Mouse (Mus musculus): ENCODE results near the gene Hmga2. TPM values are rescaled to one million over a fixed set of nuclear protein-coding genes. Genes with fewer than 3 reads are reported as not detected.
A peak's percentile ranks its signal among the peaks of the same experiment; 100 is the strongest.
"Not testable (repeated sequence)": the region's sequence is repeated elsewhere in the genome, so short reads cannot be mapped to it uniquely, and the experiment has no call there.

The Hmga2 gene
- polyA plus RNA-seq, 1 experiment from 2014 or later = 0.43 TPM

DNA sequence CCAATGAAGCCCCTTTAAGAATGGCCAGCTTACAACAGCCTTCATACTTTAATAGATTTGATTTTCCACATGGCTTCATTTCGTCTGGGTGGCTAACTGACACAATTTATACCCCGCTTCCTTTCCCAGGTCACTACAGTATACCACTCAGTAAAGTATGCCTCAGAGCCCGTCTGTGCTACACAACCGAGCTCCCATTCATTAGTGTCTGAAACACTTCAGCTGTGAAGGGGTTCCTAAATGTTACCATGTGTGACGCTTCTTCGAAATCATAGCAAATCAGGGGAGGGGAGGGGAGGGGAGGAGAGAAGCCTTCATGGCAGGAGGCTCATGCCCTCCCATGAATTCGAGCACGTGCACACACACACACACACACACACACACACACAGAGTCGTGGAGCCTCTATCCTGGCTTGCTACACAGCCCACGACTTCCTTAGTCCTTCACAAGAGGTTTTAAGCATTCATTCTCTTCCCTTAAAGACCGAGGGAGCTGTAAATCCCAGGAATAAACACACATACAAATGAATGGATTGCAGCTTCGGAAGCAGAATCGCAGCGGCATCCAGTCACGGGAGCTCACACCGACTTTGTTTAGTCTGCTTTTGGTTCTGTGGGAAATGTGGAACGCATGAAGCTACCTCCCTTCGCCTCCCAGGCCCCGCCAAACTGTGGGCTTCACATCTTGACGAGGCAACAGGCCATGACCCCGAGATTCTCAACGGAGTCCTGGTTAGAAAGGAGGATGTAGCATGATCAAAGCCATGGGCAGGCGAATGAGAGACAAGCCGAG is 110.7 kb downstream of the Hmga2 start:
- Histone ChIP-seq H3K4me2 (ENCODE audit: low read depth, low read length) (peak overlapping the region; percentile 46; the same call in 1 of the 2 replicates), H3K27ac (ENCODE audit: low read depth) (0 out of 2 replicates have a peak overlapping the region, but pooled peaks have one; percentile 49), H3K27me3 (ENCODE audit: insufficient read depth, low read length) (no peaks in the 10 kb centered on the region), H3K9ac (replicated peaks) (no peak overlapping the region), H3K9me3 (ENCODE audit: low read length) (no peaks in the 10 kb centered on the region), H3K4me3 (ENCODE audit: low read depth, low read length) (no peak overlapping the region), H3K4me1 (ENCODE audit: insufficient read depth) (no peaks in the 10 kb centered on the region), H3K36me3 (replicated peaks; ENCODE audit: insufficient read depth, low read length) (no peaks in the 10 kb centered on the region)
- 73% methylated on average over 24 of the region's 24 CpGs for WGBS (ENCODE audit: insufficient replicate concordance)
- TF ChIP-seq CTCF (IDR thresholded peaks at IDR 0.05; ENCODE audit: low read depth) = no peak
- TF ChIP-seq EP300 (IDR thresholded peaks at IDR 0.05; ENCODE audit: low read depth) = no peak
- DNase-seq (no peak), ATAC-seq (no peak)

DNA sequence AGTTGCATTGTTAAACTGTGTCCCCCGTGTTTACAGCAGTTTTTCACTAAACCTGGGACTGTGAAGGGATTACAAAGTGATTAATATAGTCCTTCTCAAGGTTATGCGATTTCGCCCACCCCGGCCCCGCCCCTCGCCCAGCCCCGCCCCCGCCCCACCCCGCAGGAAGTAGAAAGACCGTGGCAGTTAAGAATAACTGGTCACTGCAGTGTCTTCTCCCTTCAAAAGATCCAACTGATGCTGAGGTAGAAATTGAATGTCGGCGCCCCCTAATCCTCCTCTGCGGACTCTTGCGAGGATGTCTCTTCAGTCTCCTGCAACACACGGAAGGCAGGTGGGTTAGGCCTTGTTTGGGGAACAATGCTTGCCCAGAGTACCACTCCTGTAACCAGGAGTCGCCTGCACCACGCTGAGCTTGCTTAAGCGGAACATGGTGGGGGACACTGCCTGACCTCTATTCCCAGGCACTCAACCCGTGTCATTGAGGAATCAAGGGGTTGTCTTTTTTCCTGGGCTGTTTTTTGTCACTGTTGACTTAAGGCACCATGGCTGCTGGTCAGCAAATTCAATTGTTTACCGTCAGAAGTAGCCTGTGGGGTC is 112.2 kb downstream of the Hmga2 start:
- Histone ChIP-seq H3K9me3 (ENCODE audit: low read length) (no peaks in the 10 kb centered on the region), H3K36me3 (replicated peaks; ENCODE audit: insufficient read depth, low read length) (no peaks in the 10 kb centered on the region), H3K4me1 (ENCODE audit: insufficient read depth) (no peaks in the 10 kb centered on the region), H3K4me3 (ENCODE audit: low read depth, low read length) (0 out of 2 replicates have a peak overlapping the region, but pooled peaks have one; percentile 13), H3K4me2 (ENCODE audit: low read depth, low read length) (peak overlapping the region; percentile 46), H3K9ac (replicated peaks) (no peak overlapping the region), H3K27me3 (ENCODE audit: insufficient read depth, low read length) (no peaks in the 10 kb centered on the region), H3K27ac (ENCODE audit: low read depth) (no peak overlapping the region)
- WGBS (ENCODE audit: insufficient replicate concordance) = 58% methylated on average over 20 of the region's 20 CpGs
- ATAC-seq (no peak), DNase-seq (no peak)
- TF ChIP-seq CTCF (IDR thresholded peaks at IDR 0.05; ENCODE audit: low read depth) = no peak
- no peak for TF ChIP-seq EP300 (IDR thresholded peaks at IDR 0.05; ENCODE audit: low read depth)

DNA sequence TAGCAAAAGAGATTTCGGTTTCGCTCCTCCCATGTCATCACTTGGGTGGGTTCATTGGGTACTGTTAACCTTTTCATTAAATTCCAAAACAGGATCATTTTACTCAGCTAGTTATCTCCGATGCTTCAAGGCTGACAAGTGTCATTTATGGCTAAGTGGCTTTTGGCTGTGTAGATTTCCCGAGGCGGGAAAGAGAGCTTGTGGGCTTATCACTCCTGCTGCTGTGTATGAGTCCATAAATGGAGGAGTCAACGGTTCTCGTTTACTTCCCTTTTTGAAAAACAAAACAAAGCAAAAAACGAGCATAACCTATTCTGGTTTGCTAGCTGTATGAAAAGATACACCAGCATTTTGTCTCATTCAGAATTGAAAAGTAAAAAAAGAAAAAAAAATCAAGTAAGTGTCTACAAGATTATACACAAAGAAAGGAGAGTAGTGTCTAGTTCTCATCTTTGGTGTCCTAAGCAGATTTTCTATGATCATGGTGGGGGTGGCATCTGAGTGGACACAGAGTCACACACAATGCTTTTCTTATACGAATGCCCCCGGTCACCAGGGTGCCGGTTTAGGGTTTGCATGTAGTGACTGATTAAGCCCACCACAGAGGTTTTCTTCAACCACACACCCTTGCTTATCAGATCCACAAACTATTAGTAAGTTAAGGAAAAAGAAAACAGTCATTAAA is 112.8 kb downstream of the Hmga2 start:
- DNase-seq; H3K9me3 ChIP-seq (ENCODE audit: low read length); H3K9ac ChIP-seq (replicated peaks); H3K4me1 ChIP-seq (ENCODE audit: insufficient read depth); ATAC-seq; H3K4me2 ChIP-seq (ENCODE audit: low read depth, low read length); H3K36me3 ChIP-seq (replicated peaks; ENCODE audit: insufficient read depth, low read length); H3K4me3 ChIP-seq (ENCODE audit: low read depth, low read length); H3K27me3 ChIP-seq (ENCODE audit: insufficient read depth, low read length); H3K27ac ChIP-seq (ENCODE audit: low read depth): not testable (repeated sequence)
- 66% methylated on average over 9 of the region's 11 CpGs for WGBS (ENCODE audit: insufficient replicate concordance)

DNA sequence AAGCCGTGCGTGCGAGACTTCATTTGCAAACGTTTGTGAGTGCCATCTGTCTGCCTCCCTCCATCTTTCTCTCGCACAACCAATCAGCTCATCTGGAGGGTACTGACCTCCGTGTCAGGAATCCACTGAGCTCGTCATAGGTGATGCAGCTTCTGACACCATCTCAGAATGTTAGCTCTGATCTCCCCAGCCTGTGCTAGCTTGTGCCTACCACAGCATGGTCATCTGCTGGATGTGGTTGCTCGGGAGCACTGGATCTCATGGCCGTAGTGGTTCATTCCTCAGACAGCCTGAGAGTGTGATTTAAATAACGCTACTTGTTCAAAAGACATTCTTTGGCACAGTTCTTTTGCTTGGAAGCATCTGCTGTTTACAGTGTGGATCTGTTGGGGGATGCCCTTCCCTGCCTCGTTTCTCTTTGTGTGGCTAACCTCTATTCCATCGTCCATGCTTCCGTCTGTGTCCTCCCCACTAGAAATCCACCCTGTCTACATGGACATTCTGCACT is 121.7 kb downstream of the Hmga2 start:
- ATAC-seq (no peak), DNase-seq (no peak)
- no peak for TF ChIP-seq EP300 (IDR thresholded peaks at IDR 0.05; ENCODE audit: low read depth)
- TF ChIP-seq CTCF (IDR thresholded peaks at IDR 0.05; ENCODE audit: low read depth) = no peak
- Histone ChIP-seq H3K9me3 (ENCODE audit: low read length) (no peaks in the 10 kb centered on the region), H3K36me3 (replicated peaks; ENCODE audit: insufficient read depth, low read length) (no peaks in the 10 kb centered on the region), H3K9ac (replicated peaks) (no peak overlapping the region), H3K4me1 (ENCODE audit: insufficient read depth) (no peaks in the 10 kb centered on the region), H3K4me2 (ENCODE audit: low read depth, low read length) (no peak overlapping the region), H3K27me3 (ENCODE audit: insufficient read depth, low read length) (no peaks in the 10 kb centered on the region), H3K4me3 (ENCODE audit: low read depth, low read length) (no peak overlapping the region), H3K27ac (ENCODE audit: low read depth) (no peak overlapping the region)
- 64% methylated on average over 13 of the region's 13 CpGs for WGBS (ENCODE audit: insufficient replicate concordance)

DNA sequence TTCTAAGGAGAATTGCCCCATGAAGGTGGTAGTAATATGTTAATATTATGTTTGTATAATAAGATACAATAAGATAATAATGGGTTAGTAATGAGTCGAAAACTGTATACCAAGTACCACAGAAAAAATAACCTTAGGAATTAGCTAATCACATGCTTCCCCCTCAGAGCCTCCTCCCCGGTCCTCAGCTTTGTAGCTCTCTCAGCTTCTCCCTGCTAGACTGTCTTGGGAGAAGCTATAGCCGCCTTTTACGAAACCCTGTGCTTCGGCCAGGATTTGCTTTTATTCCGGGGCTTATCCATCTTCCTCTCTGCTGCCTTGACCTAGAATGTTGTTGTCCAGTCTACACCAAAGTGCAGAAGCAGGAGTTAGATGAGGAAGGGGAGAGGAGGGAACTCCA is 130.9 kb downstream of the Hmga2 start:
- WGBS (ENCODE audit: insufficient replicate concordance) = 84% methylated on average over 6 of the region's 6 CpGs

More for the DNA sequence above, 130.9 kb downstream of the Hmga2 start:
- DNase-seq (no peak), ATAC-seq (no peak)
- H3K36me3 ChIP-seq (replicated peaks; ENCODE audit: insufficient read depth, low read length) = no peaks in the 10 kb centered on the region
- H3K4me1 ChIP-seq (ENCODE audit: insufficient read depth) = no peaks in the 10 kb centered on the region
- no peak overlapping the region for H3K27ac ChIP-seq (ENCODE audit: low read depth)
- H3K9me3 ChIP-seq (ENCODE audit: low read length) = no peaks in the 10 kb centered on the region
- H3K4me2 ChIP-seq (ENCODE audit: low read depth, low read length) = no peak overlapping the region
- H3K9ac ChIP-seq (replicated peaks) = no peak overlapping the region
- no peaks in the 10 kb centered on the region for H3K27me3 ChIP-seq (ENCODE audit: insufficient read depth, low read length)
- H3K4me3 ChIP-seq (ENCODE audit: low read depth, low read length) = no peak overlapping the region
- TF ChIP-seq EP300 (IDR thresholded peaks at IDR 0.05; ENCODE audit: low read depth) = no peak
- TF ChIP-seq CTCF (IDR thresholded peaks at IDR 0.05; ENCODE audit: low read depth) = no peak
